Mouse (Mus musculus) fat pad, adult 2 months (tissue): ENCODE measurements around the gene Itgb3.

Source experiments
- DNase-seq: peaks from one replicate; pipeline ENCODE4 v3.0.0-alpha.2; 2011; ENCODE audit warnings: low read depth, low spot score; ENCODE audit errors: extremely low read depth

Gene Itgb3

DNA sequence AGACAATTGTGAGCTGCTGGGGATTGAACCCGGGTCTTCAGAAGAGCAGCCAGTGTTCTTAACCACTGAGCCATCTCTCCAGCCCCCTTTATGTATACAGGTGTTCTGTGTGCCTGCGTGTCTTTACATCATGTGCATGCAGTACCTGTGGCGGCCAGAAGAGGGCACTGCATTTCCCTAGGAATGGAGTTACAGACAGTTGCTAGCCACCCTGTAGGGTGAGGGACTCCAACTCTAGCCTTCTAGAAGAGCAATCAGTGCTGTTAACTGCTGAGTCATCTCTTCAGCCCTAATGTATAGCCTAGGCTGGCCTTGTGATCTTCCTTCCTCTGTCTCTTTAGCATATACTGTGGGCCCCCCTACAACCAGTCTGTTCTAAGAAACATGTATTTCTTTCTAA, 40.8 kb downstream of the Itgb3 start:
- DNase-seq = no peak

DNA sequence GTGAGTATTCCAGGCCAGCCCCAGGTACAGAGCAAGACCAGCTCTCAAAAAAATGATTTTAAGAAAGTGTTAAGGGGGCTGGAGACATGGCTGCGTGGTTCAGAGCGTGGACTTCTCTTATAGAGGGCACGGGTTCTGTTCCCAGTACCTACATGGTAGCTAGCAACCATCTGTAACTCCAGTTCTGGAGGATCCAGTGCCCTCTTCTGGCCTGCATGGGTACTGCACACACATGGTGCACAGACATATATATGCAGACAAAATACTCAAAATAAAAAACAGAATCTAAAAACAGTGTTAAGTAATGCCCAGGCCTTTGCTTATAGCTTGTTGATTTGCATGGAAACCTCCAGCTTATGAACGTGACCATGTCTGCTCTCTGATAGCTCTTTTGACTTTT, 52.8 kb downstream of the Itgb3 start:
- DNase-seq = no peak

DNA sequence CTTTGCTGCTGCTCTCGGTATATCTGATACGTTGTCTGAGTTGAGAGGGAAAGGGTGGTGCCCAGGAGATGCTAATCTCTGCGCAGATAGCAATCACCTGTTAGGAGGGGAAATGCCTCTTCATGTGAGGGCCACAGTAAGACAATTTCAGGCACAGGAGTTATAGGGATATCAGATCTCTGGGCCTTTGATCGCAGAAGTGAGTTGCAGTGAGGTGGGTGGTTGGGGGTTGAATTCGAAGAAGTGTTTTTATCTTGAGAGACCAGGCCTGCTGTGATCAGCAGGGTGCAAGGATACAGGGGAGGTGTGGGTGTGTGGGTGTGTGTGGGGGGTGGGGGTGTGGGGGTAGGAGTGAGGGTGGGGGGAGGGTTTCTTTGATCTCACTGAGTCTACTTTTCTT, 53.3 kb downstream of the Itgb3 start:
- DNase-seq = no peak

DNA sequence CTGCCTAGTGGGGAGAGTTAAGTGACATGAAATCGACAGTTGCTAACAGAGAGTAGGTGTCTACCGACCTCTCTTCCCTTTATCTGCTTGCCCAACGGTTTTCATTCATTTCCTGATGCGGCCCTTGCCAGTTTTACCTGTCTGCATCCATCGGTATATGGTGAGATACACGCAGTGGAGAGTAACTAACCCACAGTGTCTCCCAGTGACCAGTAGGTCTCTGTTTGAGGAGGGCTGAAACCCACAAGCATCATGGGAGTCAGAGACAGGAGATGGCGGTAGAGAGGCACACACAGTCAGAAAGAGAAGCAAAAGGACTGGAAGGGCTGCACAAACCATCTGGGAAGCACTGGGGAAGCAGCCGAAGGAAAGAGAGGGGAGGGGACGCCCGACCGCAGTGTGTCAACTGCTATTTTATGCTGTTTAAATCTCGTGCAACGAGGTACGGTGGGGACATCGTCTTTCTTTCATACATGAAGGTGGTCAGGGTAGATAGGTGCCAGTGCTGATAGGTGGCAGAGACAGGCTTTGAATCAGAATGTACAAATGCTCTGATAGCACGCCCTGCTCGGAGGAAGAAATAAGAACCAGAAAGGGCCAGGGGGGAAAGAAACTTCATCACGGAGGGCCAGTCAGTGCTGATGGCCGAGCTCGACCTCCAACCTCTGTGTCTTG, 53.9 kb downstream of the Itgb3 start:
- DNase-seq = no peak

DNA sequence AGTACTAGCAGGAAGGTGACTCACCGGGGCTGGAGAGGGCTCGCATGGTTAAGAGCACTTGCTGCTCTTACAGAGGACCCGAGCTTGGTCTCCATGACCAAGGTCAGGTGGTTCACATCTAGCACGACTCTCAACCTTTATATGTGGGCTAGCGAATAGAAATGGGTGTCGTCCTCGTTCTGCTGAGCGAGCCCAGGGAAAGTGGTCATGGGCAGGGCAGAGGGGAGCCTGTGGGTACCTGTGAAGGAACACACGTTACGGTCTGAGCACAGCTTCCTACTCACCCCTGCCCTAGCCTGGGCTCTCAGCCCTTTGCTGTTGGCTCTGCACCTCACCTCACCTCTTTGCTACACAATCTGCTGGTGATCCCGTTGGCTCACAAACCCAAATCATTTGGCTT, 54.8 kb downstream of the Itgb3 start:
- DNase-seq = no peak

DNA sequence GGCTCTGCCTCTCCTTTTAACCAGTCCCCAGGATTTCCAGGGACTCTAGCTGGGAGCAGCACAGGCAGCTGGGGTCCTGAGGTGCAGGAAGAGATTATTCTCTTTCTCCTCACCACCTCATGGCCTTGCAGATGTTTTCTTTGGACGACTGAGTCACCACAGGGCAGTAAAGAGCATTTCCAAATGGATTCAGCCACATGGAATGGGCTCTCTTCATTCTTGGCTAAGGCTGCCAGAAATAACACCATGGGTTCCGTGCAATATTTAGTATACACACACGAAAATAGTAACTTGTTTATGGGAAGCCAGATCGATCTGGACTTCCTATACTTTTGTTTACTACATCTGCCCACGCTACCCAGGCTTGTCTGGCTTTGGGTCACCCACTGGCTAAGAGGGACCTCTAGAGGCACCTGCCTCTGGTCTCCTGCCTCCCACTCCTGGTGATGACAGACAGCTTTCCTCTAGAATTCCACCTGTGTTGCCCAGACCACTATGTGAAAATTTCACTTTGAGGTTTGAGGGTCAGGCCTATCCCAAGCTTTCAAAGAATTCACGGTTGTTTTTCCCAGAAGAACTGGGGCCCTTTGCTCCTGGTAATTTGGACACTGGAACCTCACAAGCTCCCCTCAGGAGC, 55.6 kb downstream of the Itgb3 start:
- no peak for DNase-seq

DNA sequence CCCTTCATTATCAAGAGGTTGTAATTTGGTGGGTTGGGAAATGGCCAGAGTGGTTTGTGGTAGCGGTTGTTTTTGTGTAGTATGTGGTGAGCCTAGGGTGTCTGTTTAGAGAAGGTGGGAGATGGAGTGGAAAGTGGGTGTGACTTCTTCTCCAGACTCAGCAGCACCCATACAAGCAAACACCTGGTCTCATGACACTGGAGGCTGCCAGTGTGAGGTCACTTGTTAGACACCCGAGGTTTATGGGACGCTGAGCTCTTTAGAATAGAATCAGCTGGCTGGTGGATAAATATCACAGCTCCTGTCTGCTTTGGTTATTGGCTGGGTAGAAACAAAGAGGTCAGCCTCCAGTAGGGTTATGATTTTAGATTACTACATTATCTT, 56.1 kb downstream of the Itgb3 start:
- DNase-seq = no peak

DNA sequence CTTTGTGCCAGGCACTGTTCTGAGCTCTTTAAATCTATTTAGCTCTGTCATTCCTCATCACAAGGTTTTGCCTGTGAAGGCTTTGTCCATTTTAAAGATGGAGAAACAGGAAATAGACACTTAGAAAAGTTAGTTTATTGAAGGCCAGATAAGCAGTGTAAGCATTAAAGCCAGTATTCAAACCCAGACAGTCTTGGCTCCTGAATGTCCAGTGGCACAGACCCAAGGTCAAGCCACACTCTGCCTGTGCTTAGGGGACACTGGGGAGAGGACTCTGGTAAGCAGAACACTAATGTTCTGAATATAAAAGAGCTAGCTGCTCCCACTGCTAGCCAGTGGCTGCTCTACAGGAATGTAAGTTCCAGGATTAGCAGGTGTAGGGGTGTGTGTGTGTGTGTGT, 56.6 kb downstream of the Itgb3 start:
- no peak for DNase-seq

DNA sequence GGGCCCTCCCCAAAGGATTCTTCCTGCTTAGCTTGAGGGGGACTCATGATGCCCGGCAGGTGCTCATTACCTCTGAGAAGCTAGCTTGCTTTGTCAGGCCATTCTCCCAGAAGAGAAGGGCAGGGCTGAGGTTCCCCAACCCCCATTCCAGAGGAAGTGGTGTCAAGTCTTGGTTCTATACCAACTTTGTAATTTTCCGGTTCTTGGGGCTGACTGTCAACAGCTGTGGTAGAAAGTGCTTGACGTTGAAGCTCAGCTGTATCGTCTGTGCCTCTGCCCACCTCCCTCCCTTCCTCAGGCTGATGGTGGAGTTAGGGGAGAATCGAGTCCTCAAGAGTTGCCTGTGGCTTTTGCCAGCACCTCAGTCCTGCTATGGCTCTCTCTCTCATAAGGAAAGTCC, 59.6 kb downstream of the Itgb3 start:
- DNase-seq = no peak

DNA sequence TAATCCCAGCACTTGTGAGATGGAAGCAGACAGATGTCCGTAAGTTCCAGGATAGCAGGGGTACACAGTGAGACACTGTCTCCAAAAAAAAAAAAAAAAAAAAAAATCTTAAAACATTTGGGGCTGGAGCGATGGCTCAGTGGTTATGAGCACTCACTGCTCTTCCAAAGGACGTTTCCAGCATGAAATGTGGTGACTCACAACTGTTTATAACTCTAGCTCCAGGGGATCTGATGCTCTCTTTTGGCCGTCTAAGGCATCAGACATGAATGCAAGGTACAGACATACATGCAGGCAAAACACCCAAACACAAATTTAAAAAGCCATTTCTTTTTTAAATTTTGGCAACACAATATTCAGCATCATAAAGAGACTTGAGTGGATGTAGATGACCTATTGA, 65.6 kb downstream of the Itgb3 start:
- DNase-seq = no peak

DNA sequence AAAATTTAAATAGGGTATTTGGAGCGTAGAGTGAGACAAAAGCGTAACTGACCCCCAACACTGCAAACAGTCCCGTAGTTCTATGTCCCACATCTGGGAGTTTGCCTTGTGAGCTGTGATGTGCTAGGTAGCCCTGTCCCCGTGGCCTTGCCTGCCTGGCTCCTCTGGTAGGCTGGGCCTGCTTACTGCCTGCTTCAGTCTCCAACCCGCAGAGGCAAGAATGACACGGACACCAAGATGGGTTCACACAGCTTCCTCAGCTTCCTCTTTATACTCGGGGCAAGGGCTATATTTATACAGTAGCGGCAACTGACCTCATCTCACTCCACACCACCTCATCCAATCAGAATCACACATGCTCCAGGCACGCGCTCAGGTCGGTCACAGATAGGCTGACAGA, 67.0 kb downstream of the Itgb3 start:
- DNase-seq = no peak

DNA sequence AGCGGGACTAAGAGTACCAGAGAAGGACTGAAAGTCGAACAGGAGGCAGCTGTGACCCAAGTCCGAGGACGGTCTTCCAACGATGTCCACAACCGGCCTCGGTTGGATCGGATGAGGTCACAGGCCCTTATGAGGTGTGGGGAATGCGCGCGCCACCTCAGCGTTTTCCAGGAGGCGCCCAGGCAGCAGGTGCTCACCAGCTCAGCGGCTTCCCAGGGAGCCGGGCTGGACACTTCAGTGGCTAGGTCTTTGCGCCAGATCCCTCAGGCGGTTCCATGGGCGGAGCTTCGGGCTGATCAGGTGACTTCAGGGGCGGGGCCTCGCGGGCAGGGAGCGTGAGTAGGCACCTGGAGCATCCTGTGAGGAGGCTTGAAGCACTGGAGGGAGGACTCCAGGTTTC, 77.7 kb downstream of the Itgb3 start, which contains the start of gene Gm11639:
Gene Gm11639, plus strand, starts transcription at position 160 of the 400 bp plus-strand sequence.
- no peak for DNase-seq

DNA sequence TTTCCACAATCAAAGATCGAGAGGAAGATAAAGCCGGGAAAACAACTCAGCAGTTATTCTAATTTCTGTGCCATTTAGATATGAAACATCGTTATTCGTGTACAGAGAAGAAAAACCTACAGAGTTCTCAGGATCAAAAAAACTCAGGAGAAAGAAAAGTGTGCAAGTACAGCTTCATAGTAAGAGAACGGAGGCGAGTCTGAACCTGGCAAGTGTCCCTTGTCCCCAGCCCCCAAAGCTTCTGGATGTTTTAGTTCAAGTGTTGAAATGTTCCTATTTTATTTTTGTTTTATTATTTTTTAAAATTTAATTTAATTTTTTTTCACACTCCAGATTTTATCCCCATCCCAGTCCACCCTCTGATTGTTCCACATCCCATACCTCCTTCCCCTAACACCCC, 85.4 kb downstream of the Itgb3 start:
- DNase-seq = no peak

DNA sequence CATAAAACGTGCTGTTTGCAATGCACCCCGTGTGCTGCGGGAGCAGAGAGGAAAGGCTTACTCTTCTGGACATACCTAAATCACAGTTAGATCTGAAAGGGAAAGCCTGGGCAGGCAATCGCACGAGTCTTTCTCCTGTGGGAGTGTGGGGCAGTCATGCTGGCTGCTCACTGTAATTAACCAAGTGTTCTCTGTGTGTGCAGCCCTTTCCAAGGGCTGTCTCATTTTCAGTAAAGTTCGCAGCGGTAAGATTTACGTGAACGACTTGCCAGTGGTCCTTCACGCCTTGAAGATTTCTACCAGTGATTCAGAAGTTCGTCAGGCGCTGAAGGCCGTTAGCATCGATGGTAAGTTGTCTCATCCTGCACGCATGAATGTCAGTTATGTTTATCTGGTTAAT, 96.3 kb downstream of the Itgb3 start:
- no peak for DNase-seq

DNA sequence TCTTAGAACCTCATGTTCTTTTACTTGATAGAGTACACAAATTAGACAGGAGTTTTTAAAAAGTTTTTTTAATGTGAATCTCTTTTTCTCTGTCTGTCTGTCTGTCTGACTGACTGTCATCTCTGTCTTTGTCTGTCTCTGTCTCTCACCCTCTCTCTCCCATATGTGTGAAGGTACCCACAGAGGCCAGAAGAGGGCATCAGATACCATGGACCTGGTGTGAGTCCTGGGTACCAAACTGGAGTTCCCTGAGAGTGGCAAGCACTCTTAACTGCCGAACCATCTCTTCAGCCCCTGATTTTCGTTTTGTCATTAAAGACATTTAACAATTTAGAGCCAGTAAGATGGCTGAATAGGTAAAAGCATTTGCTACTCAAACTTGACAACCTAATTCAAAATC, 99.3 kb downstream of the Itgb3 start:
- no peak for DNase-seq
